Mouse (Mus musculus): ENCODE results near the gene Psmd3.
"Not testable (repeated sequence)": the region's sequence is repeated elsewhere in the genome, so short reads cannot be mapped to it uniquely, and the experiment has no call there.

Psmd3 gene

DNA sequence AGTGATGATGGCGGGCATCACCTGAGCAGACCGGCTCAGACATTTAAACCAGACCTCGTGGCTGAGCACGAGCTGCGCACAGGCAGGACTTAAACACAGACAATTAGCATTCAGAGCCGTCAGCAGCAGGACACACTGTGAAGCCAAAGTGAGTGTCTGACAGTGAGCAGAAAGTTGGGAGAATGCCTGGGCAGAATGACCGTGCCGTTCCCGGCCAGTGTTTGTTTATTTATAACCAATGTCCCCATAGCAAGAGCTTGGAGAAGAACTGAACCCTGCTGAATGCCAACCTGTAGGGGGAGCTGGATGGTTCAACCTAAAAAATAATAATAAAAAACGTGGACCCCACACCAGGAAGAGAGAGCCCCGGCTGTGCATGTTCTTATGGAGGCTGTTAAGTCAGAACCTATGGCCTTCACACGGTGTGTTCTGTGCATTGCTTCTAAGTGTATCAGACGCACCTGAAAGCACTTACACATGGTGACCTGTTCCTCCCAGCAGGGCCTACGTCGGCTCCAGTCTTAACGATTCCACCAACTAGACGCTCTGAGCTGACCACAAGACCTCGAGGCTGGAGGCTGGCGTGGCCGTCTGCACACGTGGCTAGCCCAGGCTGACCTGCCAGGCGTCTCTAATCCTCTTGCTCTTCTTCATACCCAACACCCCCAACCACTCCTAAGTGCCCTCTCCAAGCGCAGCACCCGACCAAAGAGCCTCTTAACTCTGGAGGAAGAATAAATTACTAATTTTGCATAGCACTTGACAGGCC, 39.3 kb downstream of the Psmd3 start:
- DNase-seq, result peak; percentile 93

- DNase-seq, result no peak
Measured at GRCm38 (mm10) chr11:98723098-98723497, 40.7 kb downstream of the Psmd3 start.

DNA sequence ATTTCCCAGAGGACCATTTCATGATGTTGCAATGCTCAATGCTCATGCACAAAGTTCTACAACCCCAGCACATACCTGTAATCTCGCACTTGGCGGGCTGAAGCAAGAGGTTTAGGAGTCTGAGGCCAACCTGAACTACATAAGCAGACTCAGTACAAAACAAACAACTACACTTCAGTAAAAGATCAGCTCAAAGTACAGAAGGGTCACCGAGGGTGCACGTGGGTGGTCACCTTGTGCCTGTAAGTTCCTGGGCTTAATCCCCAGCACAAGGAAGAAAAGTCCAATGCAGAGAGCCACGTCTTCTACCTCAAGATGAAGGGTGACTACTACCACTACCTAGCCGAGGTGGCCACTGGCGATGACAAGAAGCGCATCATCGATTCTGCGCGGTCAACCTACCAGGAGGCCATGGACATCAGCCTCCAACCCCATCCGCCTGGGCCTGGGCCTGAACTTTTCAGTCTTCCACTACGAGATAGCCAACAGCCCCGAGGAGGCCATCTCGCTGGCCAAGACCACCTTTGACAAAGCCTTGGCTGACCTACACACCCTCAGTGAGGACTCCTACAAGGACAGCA, 43.7 kb downstream of the Psmd3 start:
- DNase-seq, result no peak

DNA sequence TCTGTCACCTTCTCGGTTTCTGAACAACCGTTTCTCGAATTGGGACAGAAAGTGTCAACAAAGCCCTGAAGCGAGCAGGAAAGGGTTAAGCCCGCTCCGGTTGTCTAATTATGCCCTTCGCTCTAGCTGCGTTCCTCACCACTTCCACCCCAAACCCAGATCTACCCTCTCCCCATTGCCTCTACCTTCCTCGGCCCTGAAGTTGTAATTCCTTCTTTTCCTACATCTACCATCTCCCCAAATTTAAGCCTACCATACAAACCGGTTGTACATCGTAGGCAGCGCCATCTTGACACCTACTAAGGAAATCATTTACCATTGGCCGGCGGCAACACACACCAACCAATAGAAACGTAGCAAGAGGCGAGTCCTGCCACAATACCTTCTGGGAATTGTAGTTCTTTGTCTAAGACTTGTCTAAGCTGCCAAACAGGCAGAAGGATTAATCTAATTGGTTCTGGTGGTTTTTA, 46.8 kb downstream of the Psmd3 start, which contains the start of gene Med24:
TSS of gene Med24 (minus strand) at position 317 of the 470 bp plus-strand sequence.
- DNase-seq, result peak; percentile 96

DNA sequence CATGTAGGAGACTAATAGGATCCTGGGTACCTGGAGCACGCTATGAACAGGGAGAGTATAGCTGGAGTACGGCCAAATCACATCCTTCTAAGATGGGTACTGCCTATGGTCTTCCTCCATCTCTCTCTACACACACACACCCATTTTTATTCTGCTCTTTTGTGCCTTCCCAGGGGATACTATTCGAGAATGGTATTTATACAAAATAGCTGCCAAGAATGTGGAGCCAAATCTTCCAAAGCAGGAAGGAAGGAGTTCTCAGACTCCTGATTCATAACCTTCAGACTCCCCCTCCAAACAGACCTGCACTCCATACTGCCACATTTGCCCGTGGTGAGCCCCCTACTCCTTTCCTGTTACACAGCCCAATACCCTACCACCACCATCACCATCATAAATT, 48.4 kb downstream of the Psmd3 start:
- no peak for DNase-seq

- no peak for DNase-seq
Measured at GRCm38 (mm10) chr11:98731134-98731533, 48.8 kb downstream of the Psmd3 start.

- no peak for DNase-seq
Measured at GRCm38 (mm10) chr11:98734020-98734419, 51.7 kb downstream of the Psmd3 start.

- no peak for DNase-seq
Measured at GRCm38 (mm10) chr11:98735111-98735510, 52.8 kb downstream of the Psmd3 start.

DNA sequence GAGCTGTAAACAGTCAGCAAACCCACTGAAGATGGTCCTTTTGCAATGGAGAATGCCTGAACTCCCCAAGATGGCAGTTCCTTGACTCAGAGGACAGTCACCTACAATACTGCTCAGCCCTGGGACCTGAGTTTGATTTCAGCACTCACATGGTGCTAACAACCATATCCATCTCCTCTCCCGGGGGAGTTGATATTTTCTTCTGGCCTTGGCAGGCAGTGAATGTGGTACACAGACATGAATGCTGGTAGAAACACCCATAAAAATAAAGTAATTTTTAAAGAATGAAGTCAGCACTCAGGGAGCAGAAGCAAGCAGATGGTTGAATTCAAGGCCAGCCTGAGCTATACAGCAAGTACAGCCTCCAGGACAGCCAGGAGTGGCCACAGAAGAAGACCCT, 53.8 kb downstream of the Psmd3 start:
- no peak for DNase-seq

- DNase-seq, result not testable (repeated sequence)
Measured at GRCm38 (mm10) chr11:98737220-98737619, 54.9 kb downstream of the Psmd3 start.

- no peak for DNase-seq
Measured at GRCm38 (mm10) chr11:98738428-98738911, 56.1 kb downstream of the Psmd3 start.

GRCm38 (mm10) chr11:98738925-98739324, 56.6 kb downstream of the Psmd3 start:
- no peak for DNase-seq

DNA sequence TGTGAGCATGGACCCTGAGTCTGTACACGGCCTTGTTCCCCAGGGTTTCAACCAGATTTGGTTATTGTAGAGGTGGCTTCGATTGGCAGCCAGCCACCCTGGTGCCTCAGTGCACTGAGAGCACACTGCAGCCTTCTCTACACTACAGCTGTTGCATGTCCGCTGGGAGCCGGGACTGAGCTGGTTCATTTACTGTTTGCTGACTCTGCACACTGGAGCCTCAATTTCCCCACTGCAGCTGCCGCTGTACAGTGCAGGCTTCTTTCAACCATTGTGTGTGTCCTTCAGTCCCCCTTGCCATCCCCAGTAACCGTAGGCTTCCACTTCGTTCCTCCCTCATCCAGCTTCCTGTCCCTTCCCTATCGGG, 57.7 kb downstream of the Psmd3 start:
- DNase-seq, result no peak

GRCm38 (mm10) chr11:98740393-98741050, 58.2 kb downstream of the Psmd3 start, which contains the start of gene Thra:
Thra (plus strand) TSS chr11:98740638.
- peak; percentile 67 for DNase-seq

- DNase-seq, result no peak
Measured at GRCm38 (mm10) chr11:98741051-98741620, 58.8 kb downstream of the Psmd3 start.

GRCm38 (mm10) chr11:98741622-98742396, 59.5 kb downstream of the Psmd3 start:
- DNase-seq, result peak; percentile 84

GRCm38 (mm10) chr11:98742397-98743291, 60.3 kb downstream of the Psmd3 start:
- no peak for DNase-seq

GRCm38 (mm10) chr11:98743655-98744345, 61.4 kb downstream of the Psmd3 start:
- no peak for DNase-seq

GRCm38 (mm10) chr11:98744456-98745019, 62.2 kb downstream of the Psmd3 start:
- DNase-seq, result no peak
